Mouse (Mus musculus) hindbrain, embryonic 16.5 days (tissue): ENCODE data around the gene Zfp618. TPM values are rescaled to one million over a fixed set of nuclear protein-coding genes. Genes with fewer than 3 reads are reported as not detected.

ENCODE experiments used
- ATAC-seq: fragments of 200-750 bp; cut with Nextera tagmentation; 2 replicates; pipeline ENCODE4 v1.8.0; 2017; ENCODE audit warnings: moderate TSS enrichment, moderate library complexity
- H3K27ac ChIP-seq: fragments of 300-500 bp; sonication (generic); 2 replicates; pipeline ENCODE4 v1.5.1; 2014; ENCODE audit warnings: low read depth, mild to moderate bottlenecking, control low read depth, low read length, moderate library complexity
- H3K27me3 ChIP-seq: fragments of 300-500 bp; sonication (generic); replicated peaks from 2 replicates; pipeline ENCODE4 v1.6.1; 2014; ENCODE audit warnings: low read length; ENCODE audit not compliant: control insufficient read depth, insufficient read depth
- H3K36me3 ChIP-seq: fragments of 300-500 bp; sonication (generic); 2 replicates; pipeline ENCODE4 v1.6.1; 2014; ENCODE audit warnings: mild to moderate bottlenecking, low read length, moderate library complexity, mixed read lengths; ENCODE audit not compliant: control insufficient read depth, insufficient read depth
- H3K4me1 ChIP-seq: fragments of 300-500 bp; sonication (generic); 2 replicates; pipeline ENCODE4 v1.6.1; 2014; ENCODE audit warnings: low read depth, low read length; ENCODE audit not compliant: control insufficient read depth, insufficient read depth
- H3K4me2 ChIP-seq: fragments of 300-500 bp; sonication (generic); 2 replicates; pipeline ENCODE4 v1.6.1; 2014; ENCODE audit warnings: mild to moderate bottlenecking, low read length, control low read depth, moderate library complexity
- H3K4me3 ChIP-seq: fragments of 300-500 bp; sonication (generic); 2 replicates; pipeline ENCODE4 v1.5.1; 2014; ENCODE audit warnings: mild to moderate bottlenecking, low read length, control low read depth, moderate library complexity
- H3K9ac ChIP-seq: fragments of 300-500 bp; sonication (generic); 2 replicates; pipeline ENCODE4 v1.6.1; 2014; ENCODE audit warnings: low read depth, mild to moderate bottlenecking, control low read depth, low read length, moderate library complexity
- H3K9me3 ChIP-seq: fragments of 300-500 bp; sonication (generic); 2 replicates; pipeline ENCODE4 v1.6.1; 2014; ENCODE audit warnings: mild to moderate bottlenecking, low read length, moderate library complexity; ENCODE audit not compliant: control insufficient read depth
- WGBS: fragments of 180-500 bp; shearing (Covaris S2); extraction: QIAGEN DNeasy Blood & Tissue Kit; methylation state at CpG from one replicate; pipeline ENCODE4 v1.1.7; 2014; 5-methylcytosine and 5-hydroxymethylcytosine counted together
- polyA plus RNA-seq: library from polyadenylated mRNA; unstranded; fragments of >200 nt; fragmentation: Nextera tagmentation; extraction: Ambion mirVana; gene quantifications from 2 replicates; pipeline ENCODE4 v1.2.1, GENCODE M21; 2015

Gene Zfp618
- polyA plus RNA-seq, 1 experiment from 2014 or later, result 22.9 TPM

- Histone ChIP-seq H3K27me3 (no peaks in the 10 kb centered on the region), H3K4me3 (no peak overlapping the region), H3K9ac (no peak overlapping the region), H3K27ac (no peak overlapping the region), H3K4me2 (no peak overlapping the region), H3K4me1 (no peaks in the 10 kb centered on the region; the same call in 1 of the 2 replicates), H3K36me3 (no peaks in the 10 kb centered on the region), H3K9me3 (no peaks in the 10 kb centered on the region)
- ATAC-seq, result no peak
- WGBS, result 78% methylated on average over 4 of the region's 4 CpGs
These were observed 84.9 kb downstream of the Zfp618 start for GRCm38 (mm10) chr4:63050319-63050676.

- 68% methylated on average over 4 of the region's 4 CpGs for WGBS
These were observed 85.6 kb downstream of the Zfp618 start for GRCm38 (mm10) chr4:63050949-63051348.

GRCm38 (mm10) chr4:63051940-63052661 is 86.7 kb downstream of the Zfp618 start:
- 63% methylated on average over 7 of the region's 7 CpGs for WGBS
- Histone ChIP-seq H3K4me1 (peaks cover 6% of the 10 kb centered on the region), H3K4me2 (no peak overlapping the region)

More at GRCm38 (mm10) chr4:63050949-63051348, 85.6 kb downstream of the Zfp618 start:
- H3K27me3 ChIP-seq, result no peaks in the 10 kb centered on the region
- H3K4me2 ChIP-seq, result no peak overlapping the region
- no peaks in the 10 kb centered on the region for H3K36me3 ChIP-seq
- no peak overlapping the region for H3K27ac ChIP-seq
- no peaks in the 10 kb centered on the region; the same call in 1 of the 2 replicates for H3K4me1 ChIP-seq
- ATAC-seq, result no peak
- no peak overlapping the region for H3K4me3 ChIP-seq
- H3K9ac ChIP-seq, result no peak overlapping the region
- no peaks in the 10 kb centered on the region for H3K9me3 ChIP-seq

GRCm38 (mm10) chr4:63052662-63053033 is 87.3 kb downstream of the Zfp618 start:
- Histone ChIP-seq H3K4me1 (peaks cover 6% of the 10 kb centered on the region), H3K4me2 (no peak overlapping the region)
- no peak for ATAC-seq

More at GRCm38 (mm10) chr4:63051940-63052661, 86.7 kb downstream of the Zfp618 start:
- H3K27ac ChIP-seq, result 0 out of 2 replicates have a peak overlapping the region, but pooled peaks have one; percentile 37
- no peak overlapping the region for H3K4me3 ChIP-seq
- no peaks in the 10 kb centered on the region for H3K9me3 ChIP-seq
- H3K27me3 ChIP-seq, result no peaks in the 10 kb centered on the region
- no peaks in the 10 kb centered on the region for H3K36me3 ChIP-seq
- H3K9ac ChIP-seq, result no peak overlapping the region
- ATAC-seq, result no peak

GRCm38 (mm10) chr4:63055216-63055745 is 89.9 kb downstream of the Zfp618 start:
- WGBS, result 65% methylated on average over 10 of the region's 10 CpGs
- ATAC-seq, result no peak
- H3K4me1 ChIP-seq, result peaks cover 8% of the 10 kb centered on the region

More at GRCm38 (mm10) chr4:63052662-63053033, 87.3 kb downstream of the Zfp618 start:
- H3K9me3 ChIP-seq, result no peaks in the 10 kb centered on the region
- 61% methylated on average over 2 of the region's 2 CpGs for WGBS
- H3K27me3 ChIP-seq, result no peaks in the 10 kb centered on the region
- H3K27ac ChIP-seq, result no peak overlapping the region
- no peaks in the 10 kb centered on the region for H3K36me3 ChIP-seq
- no peak overlapping the region for H3K4me3 ChIP-seq
- H3K9ac ChIP-seq, result no peak overlapping the region

GRCm38 (mm10) chr4:63056641-63057415 is 91.5 kb downstream of the Zfp618 start:
- peaks cover 12% of the 10 kb centered on the region for H3K4me1 ChIP-seq
- no peaks in the 10 kb centered on the region for H3K36me3 ChIP-seq
- WGBS, result 17% methylated on average over 7 of the region's 7 CpGs
- no peak overlapping the region for H3K4me3 ChIP-seq
- ATAC-seq, result peak; percentile 38; the same call in 1 of the 2 replicates
- H3K27me3 ChIP-seq, result no peaks in the 10 kb centered on the region
- no peaks in the 10 kb centered on the region for H3K9me3 ChIP-seq
- H3K4me2 ChIP-seq, result no peak overlapping the region
- peak overlapping the region; percentile 72 for H3K27ac ChIP-seq
- no peak overlapping the region for H3K9ac ChIP-seq

More at GRCm38 (mm10) chr4:63055216-63055745, 89.9 kb downstream of the Zfp618 start:
- Histone ChIP-seq H3K9ac (no peak overlapping the region), H3K4me3 (no peak overlapping the region), H3K9me3 (no peaks in the 10 kb centered on the region), H3K27me3 (no peaks in the 10 kb centered on the region), H3K27ac (0 out of 2 replicates have a peak overlapping the region, but pooled peaks have one; percentile 6), H3K36me3 (no peaks in the 10 kb centered on the region), H3K4me2 (no peak overlapping the region)

- no peak overlapping the region for H3K9ac ChIP-seq
- WGBS, result 45% methylated on average over 5 of the region's 5 CpGs
- no peaks in the 10 kb centered on the region for H3K9me3 ChIP-seq
- H3K36me3 ChIP-seq, result no peaks in the 10 kb centered on the region
- no peak for ATAC-seq
- H3K27me3 ChIP-seq, result no peaks in the 10 kb centered on the region
- no peak overlapping the region for H3K4me3 ChIP-seq
- no peak overlapping the region for H3K4me2 ChIP-seq
- peak overlapping the region; percentile 71; the same call in 1 of the 2 replicates for H3K27ac ChIP-seq
- H3K4me1 ChIP-seq, result peaks cover 12% of the 10 kb centered on the region
These were observed 92.2 kb downstream of the Zfp618 start for GRCm38 (mm10) chr4:63057581-63057980.

GRCm38 (mm10) chr4:63058686-63059085 is 93.3 kb downstream of the Zfp618 start:
- peaks cover 12% of the 10 kb centered on the region for H3K4me1 ChIP-seq
- H3K9me3 ChIP-seq, result no peaks in the 10 kb centered on the region
- H3K9ac ChIP-seq, result no peak overlapping the region
- no peak overlapping the region for H3K4me3 ChIP-seq
- H3K27me3 ChIP-seq, result no peaks in the 10 kb centered on the region
- peak overlapping the region; percentile 71 for H3K27ac ChIP-seq
- H3K36me3 ChIP-seq, result no peaks in the 10 kb centered on the region
- no peak for ATAC-seq
- WGBS, result 88% methylated on average over 4 of the region's 4 CpGs
- H3K4me2 ChIP-seq, result no peak overlapping the region

- WGBS, result 75% methylated on average over 6 of the region's 6 CpGs
- no peaks in the 10 kb centered on the region for H3K36me3 ChIP-seq
- H3K4me1 ChIP-seq, result peaks cover 12% of the 10 kb centered on the region
These were observed 95.0 kb downstream of the Zfp618 start for GRCm38 (mm10) chr4:63060358-63060757.

More at GRCm38 (mm10) chr4:63060358-63060757, 95.0 kb downstream of the Zfp618 start:
- ATAC-seq, result no peak
- H3K4me3 ChIP-seq, result no peak overlapping the region
- H3K9me3 ChIP-seq, result no peaks in the 10 kb centered on the region
- no peak overlapping the region for H3K9ac ChIP-seq
- no peaks in the 10 kb centered on the region for H3K27me3 ChIP-seq
- no peak overlapping the region for H3K4me2 ChIP-seq
- peak overlapping the region; percentile 34; the same call in 1 of the 2 replicates for H3K27ac ChIP-seq
